Mouse (Mus musculus) lung, postnatal 14 days (tissue): ENCODE measurements around the gene Vmn2r67.
"Not testable (repeated sequence)": the region's sequence is repeated elsewhere in the genome, so short reads cannot be mapped to it uniquely, and the experiment has no call there.

Experiments used
- DNase-seq: peaks from one replicate; pipeline ENCODE4 v3.0.0; 2021

Vmn2r67 gene

DNA sequence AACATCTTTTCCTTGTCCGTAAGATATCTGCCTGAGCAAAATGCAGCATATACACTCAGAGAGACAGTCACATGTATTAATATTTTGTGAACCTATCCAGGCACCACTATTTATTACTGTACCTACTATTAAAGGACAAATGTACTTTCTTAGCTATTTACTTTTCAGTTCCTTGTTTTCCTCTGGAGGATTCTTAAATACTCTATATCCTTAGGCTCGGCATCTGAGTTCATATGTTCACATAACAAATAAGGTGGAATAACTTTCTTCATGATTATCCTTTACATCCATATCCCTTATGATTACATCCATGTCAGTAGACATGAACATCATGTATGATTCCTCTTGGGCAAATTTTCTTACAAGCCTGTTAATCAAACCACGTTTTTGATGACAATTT, at the start of gene Vmn2r67:
TSS of gene Vmn2r67 (minus strand) at position 101 of the 400 bp plus-strand sequence.
- DNase-seq, result no peak

- DNase-seq, result not testable (repeated sequence)
Measured at GRCm38 (mm10) chr7:85104531-85104930, 51.3 kb downstream of the Vmn2r67 start.
